Mouse (Mus musculus): Measurements from ENCODE around the gene Ttpal.

Gene Ttpal

GRCm38 (mm10) chr2:163590996-163591395 is 11.1 kb upstream of the Ttpal start:
- in situ Hi-C loops (cut with MboI; ENCODE audit: low sequenced_read_pairs), result no loop called here

GRCm38 (mm10) chr2:163592084-163592483 is 10.0 kb upstream of the Ttpal start:
- in situ Hi-C loops (cut with MboI; ENCODE audit: low sequenced_read_pairs), result no loop called here

- in situ Hi-C loops (cut with MboI; ENCODE audit: low sequenced_read_pairs), result no loop called here
These were observed 8.4 kb upstream of the Ttpal start for GRCm38 (mm10) chr2:163593636-163594282.

DNA sequence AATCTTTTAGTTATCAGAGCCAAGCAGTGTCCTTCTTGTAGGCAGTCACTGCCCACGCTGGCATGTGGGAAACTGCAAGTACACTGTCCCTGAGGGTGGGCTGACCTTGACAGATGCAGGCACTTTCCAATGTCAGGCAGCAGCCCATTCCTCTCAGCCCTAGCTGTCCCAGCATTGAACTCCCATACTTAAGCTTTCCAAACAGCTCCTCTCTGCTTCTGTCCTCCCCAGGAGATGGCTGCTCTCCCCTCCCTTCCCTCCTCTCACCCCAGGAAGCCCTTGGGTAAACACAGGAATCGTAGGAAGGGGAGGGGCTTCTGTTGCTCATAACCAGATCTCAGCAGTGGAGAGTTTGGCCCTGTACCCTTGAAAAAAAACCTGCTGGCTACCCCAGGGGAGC is 7.0 kb upstream of the Ttpal start:
- in situ Hi-C loops (cut with MboI; ENCODE audit: low sequenced_read_pairs), result no loop called here

- in situ Hi-C loops (cut with MboI; ENCODE audit: low sequenced_read_pairs), result no loop called here
These were observed 5.8 kb upstream of the Ttpal start for GRCm38 (mm10) chr2:163596057-163596872.

DNA sequence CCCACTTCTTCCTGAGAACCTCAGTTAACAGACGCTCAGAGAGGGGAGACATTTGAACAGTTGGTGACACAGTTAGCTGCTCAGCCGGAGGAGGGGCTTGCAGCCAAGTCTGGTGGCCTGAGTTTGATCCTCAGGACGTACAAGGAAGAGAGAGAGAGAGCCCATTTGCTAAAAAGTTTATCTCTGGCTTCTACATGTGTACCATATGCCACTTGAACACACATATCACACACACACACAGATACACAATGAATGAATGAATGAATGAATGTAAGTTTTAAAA is 5.3 kb upstream of the Ttpal start:
- in situ Hi-C loops (cut with MboI; ENCODE audit: low sequenced_read_pairs), result no loop called here

GRCm38 (mm10) chr2:163597661-163598060 is 4.5 kb upstream of the Ttpal start:
- in situ Hi-C loops (cut with MboI; ENCODE audit: low sequenced_read_pairs), result no loop called here

GRCm38 (mm10) chr2:163599226-163599625 is 2.9 kb upstream of the Ttpal start:
- in situ Hi-C loops (cut with MboI; ENCODE audit: low sequenced_read_pairs), result no loop called here

GRCm38 (mm10) chr2:163601066-163601465 is 1.0 kb upstream of the Ttpal start:
- in situ Hi-C loops (cut with MboI; ENCODE audit: low sequenced_read_pairs), result no loop called here

- in situ Hi-C loops (cut with MboI; ENCODE audit: low sequenced_read_pairs), result no loop called here
These were observed 408 bp upstream of the Ttpal start for GRCm38 (mm10) chr2:163601712-163602100.

- in situ Hi-C loops (cut with MboI; ENCODE audit: low sequenced_read_pairs), result no loop called here
These were observed 4.0 kb downstream of the Ttpal start for GRCm38 (mm10) chr2:163606161-163606560.

DNA sequence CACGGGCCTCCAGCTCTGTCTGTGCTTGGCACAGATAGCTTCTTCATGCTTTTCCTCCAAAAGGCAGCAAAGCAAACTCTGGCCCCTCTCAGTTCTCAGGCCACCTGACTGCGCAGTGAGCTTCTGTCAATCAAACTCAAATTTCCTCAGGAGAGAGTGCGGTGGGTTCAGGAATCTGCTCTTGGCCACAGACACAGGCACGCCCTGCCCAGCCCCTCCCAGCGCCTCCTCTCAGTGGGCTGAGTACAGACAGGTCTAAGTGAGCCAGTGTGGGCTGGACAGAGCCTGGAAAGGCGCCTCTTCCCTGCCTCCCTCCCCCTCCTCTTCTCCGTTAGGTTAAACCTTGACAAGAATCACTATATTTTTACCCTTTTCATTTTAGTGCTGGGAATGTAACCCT is 5.9 kb downstream of the Ttpal start:
- in situ Hi-C loops (cut with MboI; ENCODE audit: low sequenced_read_pairs), result no loop called here

DNA sequence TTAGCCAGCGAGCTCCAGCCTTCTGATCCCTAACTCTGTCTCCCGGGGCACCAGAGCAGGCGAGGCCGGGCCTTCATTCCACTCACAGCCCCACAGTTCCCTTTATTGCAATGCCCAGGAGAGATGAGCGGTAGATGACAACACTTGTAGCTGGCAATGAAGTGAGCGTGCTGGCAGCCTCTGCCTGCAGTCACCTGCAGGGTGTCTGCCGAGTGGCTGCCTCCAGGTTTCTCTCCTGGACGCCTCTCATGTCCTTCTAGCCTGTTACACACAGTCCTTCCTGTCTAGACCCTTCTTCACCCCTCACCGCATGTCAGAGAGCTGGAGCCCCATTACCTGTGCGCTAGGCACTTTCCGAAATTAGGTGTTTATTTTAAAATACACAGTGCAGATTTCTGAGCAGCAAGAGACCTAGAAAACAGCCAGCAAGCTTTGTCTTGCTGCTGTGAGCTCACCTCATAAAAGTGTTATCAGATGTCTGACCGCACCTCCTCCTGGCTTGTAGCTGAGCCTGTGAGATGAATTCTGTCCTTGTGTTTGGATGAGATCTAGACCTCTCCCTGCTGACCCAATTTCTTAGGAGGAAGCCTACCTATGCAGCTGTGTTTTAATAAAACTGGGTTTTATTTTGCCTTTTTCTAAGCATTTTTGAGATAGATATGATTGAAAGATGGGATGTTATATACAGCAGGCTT is 7.3 kb downstream of the Ttpal start:
- in situ Hi-C loops (cut with MboI; ENCODE audit: low sequenced_read_pairs), result no loop called here

- in situ Hi-C loops (cut with MboI; ENCODE audit: low sequenced_read_pairs), result no loop called here
These were observed 9.1 kb downstream of the Ttpal start for GRCm38 (mm10) chr2:163611176-163611575.

GRCm38 (mm10) chr2:163613206-163613605 is 11.1 kb downstream of the Ttpal start:
- in situ Hi-C loops (cut with MboI; ENCODE audit: low sequenced_read_pairs), result no loop called here

DNA sequence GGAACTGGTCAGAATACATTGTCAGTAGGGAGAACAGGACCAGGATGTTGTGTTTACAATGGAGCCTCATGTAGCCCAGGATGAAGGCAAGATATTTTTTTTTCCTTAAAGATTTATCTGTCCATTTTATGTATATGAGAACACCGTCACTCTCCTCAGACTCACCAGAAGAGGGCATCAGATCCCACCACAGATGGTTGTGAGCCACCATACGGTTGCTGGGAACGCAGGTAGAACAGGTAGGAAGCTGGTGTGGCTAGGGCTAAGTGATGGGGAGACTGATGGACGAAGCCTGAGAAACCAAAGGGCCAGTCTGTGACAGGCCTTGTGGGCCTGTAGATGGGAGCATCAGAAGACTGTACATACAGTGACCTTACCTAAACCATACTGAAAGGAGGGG is 11.9 kb downstream of the Ttpal start:
- in situ Hi-C loops (cut with MboI; ENCODE audit: low sequenced_read_pairs), result no loop called here

DNA sequence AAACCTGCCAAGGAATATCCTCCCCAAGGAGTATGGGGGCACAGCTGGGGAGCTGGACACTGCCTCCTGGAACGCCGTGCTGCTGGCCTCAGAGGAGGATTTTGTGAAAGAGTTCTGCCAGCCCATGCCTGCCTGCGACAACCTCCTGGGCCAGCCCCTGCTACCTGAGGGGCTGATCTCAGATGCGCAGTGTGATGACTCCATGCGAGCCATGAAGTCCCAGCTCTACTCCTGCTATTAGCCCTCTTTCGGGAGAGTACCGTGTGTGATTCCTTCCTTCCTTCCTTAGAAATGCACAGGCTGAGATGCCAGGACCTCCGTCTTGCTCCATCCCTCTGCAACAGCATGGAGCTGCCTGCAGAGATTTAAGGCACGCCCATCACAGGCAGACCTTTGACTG is 13.3 kb downstream of the Ttpal start:
- in situ Hi-C loops (cut with MboI; ENCODE audit: low sequenced_read_pairs), result no loop called here

DNA sequence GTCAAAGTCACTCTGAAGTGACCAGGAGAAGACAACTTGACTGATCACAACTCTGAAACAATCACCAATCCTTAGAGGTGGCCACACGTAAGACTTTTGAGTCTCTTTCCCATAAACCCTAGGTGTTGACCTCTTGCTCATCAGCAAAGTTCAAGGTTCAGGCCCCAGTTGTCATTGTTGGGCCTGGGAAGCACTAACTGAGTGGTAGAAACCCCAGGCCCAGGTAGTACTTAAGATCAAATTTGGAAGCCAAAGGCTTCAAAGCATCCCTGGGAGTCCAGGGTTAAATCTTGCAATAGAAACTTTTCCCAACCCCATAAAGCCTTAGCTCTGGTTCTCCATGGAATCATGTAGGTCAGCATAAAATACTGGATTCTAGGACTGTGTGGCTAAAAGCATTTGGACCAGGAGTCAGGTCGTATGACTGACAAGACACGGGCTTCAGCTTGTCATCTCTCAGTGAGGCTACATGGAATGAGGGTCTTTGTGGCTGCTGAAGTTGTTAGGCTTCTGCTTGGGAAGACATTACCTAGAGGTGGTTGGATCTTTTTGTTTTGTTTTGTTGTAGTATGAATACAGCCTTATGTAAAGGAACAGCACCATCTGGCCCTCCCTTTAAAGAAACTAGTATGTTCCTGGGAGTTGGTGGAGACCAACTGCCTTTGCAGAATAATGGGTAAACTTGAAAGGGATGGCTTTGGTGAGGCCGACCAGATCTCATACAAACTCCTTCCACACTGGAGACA is 14.0 kb downstream of the Ttpal start:
- in situ Hi-C loops (cut with MboI; ENCODE audit: low sequenced_read_pairs), result no loop called here

DNA sequence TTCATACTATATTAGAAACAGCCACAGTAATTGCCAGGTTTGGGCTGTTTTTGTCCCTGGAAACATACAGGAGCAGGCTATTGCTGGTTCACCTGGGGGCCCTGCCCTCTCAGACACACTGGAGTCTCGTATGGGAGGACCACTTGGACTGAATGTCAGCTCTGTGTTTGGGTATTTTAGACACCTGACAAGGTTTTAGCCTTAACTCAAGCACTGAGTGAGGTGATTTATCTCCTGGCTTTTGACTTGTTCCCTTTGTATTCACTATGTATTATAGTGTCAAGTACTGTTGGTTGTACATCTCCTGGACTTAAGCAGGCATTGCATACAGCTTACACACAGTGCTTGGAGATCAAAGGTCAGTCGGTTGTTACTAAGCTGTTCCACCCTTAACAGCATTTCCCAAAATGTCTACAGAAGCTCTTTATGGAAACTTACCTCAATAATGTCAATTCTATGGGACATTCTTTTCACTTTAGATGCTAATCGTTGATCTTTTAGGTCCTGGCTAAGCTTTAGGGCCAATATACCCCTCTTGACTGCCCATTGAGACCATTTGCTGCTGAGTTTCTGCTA is 14.6 kb downstream of the Ttpal start:
- in situ Hi-C loops (cut with MboI; ENCODE audit: low sequenced_read_pairs), result no loop called here

DNA sequence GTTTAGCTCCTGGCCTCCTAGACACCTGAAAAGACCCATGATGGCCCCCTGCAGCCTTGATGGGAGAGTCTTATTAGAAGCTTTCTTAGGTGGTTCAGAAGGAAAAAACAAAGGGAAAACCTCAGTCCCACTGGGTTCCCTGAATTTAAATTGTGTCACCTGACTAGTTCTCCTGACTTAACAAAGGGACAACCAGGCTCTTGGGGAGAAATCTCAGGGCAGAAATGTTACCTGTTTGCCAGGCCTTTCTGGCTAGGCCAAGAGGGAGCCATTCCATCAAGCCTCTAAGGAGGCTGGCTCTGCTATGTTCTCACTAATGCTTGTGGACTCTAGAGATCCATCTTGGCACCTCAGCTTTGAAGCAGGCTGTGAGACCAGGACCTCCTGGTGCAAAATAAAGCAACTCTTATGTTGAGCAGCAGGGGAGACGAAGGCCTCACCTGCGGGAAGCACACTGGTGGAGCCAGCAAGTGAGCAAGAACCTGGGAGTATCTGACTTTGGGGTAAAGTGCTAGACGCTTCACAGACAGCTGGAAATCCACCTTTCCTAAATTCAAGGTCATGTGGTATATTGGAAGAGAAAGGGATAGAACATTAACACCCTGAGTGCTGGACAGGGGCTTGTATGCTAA is 15.2 kb downstream of the Ttpal start:
- in situ Hi-C loops (cut with MboI; ENCODE audit: low sequenced_read_pairs), result no loop called here

GRCm38 (mm10) chr2:163617874-163618273 is 15.8 kb downstream of the Ttpal start:
- in situ Hi-C loops (cut with MboI; ENCODE audit: low sequenced_read_pairs), result no loop called here

Data from CH12F3 (cell line).